Mouse (Mus musculus) cerebellum, adult 2 months (tissue): ENCODE data around the gene Man1b1. TPM values are rescaled to one million over a fixed set of nuclear protein-coding genes. Genes with fewer than 3 reads are reported as not detected.

ENCODE experiments used
- DNase-seq, 2 experiments: peaks; one replicate each; pipeline ENCODE4 v3.0.0; 2021
- H3K27ac ChIP-seq: fragments of 200-500 bp; 2 replicates; pipeline ENCODE4 v1.5.1; 2012; ENCODE audit warnings: low read length, control low read depth, inconsistent platforms; ENCODE audit not compliant: insufficient read depth
- H3K27me3 ChIP-seq: fragments of 200-500 bp; 2 replicates; pipeline ENCODE4 v1.6.1; 2012; ENCODE audit warnings: inconsistent platforms, mild to moderate bottlenecking, low read length, moderate library complexity; ENCODE audit not compliant: control insufficient read depth, insufficient read depth
- H3K4me1 ChIP-seq: fragments of 200-500 bp; 2 replicates; pipeline ENCODE4 v1.6.1; 2011; ENCODE audit warnings: low read length; ENCODE audit not compliant: control insufficient read depth, insufficient read depth
- H3K4me3 ChIP-seq: fragments of 200-500 bp; replicated peaks from 2 replicates; pipeline ENCODE3; 2011; ENCODE audit warnings: mild to moderate bottlenecking, low read depth, low read length, control low read depth; ENCODE audit not compliant: insufficient read depth
- CTCF ChIP-seq: fragments of 200-500 bp; IDR thresholded peaks from 2 replicates; pipeline ENCODE4 v1.5.1; 2011; ENCODE audit warnings: low read depth, mild to moderate bottlenecking, control low read depth, low read length, moderate library complexity, borderline replicate concordance; ENCODE audit not compliant: insufficient read depth
- POLR2A ChIP-seq: fragments of 200-500 bp; IDR thresholded peaks from 2 replicates; pipeline ENCODE4 v1.6.1; 2011; ENCODE audit warnings: low read length, control low read depth, borderline replicate concordance; ENCODE audit not compliant: insufficient read depth
- WGBS: fragments of 180-500 bp; shearing (Covaris S2); methylation state at CpG from one replicate; pipeline ENCODE4 v1.1.7; 2018; 5-methylcytosine and 5-hydroxymethylcytosine counted together
- polyA plus RNA-seq: library from polyadenylated mRNA; depleted of rRNA; stranded (reverse); fragments of >200 nt; gene quantifications from 2 replicates; pipeline ENCODE4 v1.2.3, GENCODE M21; 2012

Man1b1 gene
- polyA plus RNA-seq, 1 experiment = 34.1 TPM

- DNase-seq = peak; percentile 87 to 88
- Histone ChIP-seq H3K4me3 (peak within 1 kb of the TSS; percentile 80), H3K27ac (0 out of 2 replicates have a peak within 1 kb of the TSS, but pooled peaks have one; percentile 27), H3K4me1 (peaks cover 8% of the 10 kb centered on the region), H3K27me3 (no peaks in the 10 kb centered on the region)
- TF ChIP-seq CTCF (no peak), POLR2A (peak; percentile 87; the same call in 1 of the 2 replicates)
- 1% methylated on average over 13 of the region's 13 CpGs for whole genome bisulfite sequencing
These were observed 24.3 kb downstream of the Man1b1 start, which contains the start of gene Dpp7 for GRCm38 (mm10) chr2:25356208-25357079. Gene Dpp7, minus strand, starts transcription at chr2:25356359.

GRCm38 (mm10) chr2:25359848-25360247 lies 27.7 kb downstream of the Man1b1 start:
- TF ChIP-seq CTCF (no peak), POLR2A (no peak)
- Histone ChIP-seq H3K4me3 (no peak overlapping the region), H3K27ac (no peak overlapping the region), H3K27me3 (no peaks in the 10 kb centered on the region), H3K4me1 (peaks cover 8% of the 10 kb centered on the region)
- no peak for DNase-seq
- WGBS = 76% methylated on average over 4 of the region's 4 CpGs

- 72% methylated on average over 13 of the region's 13 CpGs for WGBS
- Histone ChIP-seq H3K4me1 (no peaks in the 10 kb centered on the region), H3K27ac (no peak overlapping the region), H3K4me3 (no peak overlapping the region), H3K27me3 (no peaks in the 10 kb centered on the region)
- DNase-seq = no peak
- no peak for TF ChIP-seq POLR2A
- TF ChIP-seq CTCF = no peak
These were observed 31.5 kb downstream of the Man1b1 start for GRCm38 (mm10) chr2:25363478-25364178.

- no peaks in the 10 kb centered on the region for H3K4me1 ChIP-seq
- TF ChIP-seq POLR2A = no peak
- no peak for TF ChIP-seq CTCF
- H3K4me3 ChIP-seq = no peak overlapping the region
- no peak for DNase-seq
- 96% methylated on average over 4 of the region's 4 CpGs for WGBS
- H3K27ac ChIP-seq = no peak overlapping the region
- no peaks in the 10 kb centered on the region for H3K27me3 ChIP-seq
These were observed 32.2 kb downstream of the Man1b1 start for GRCm38 (mm10) chr2:25364313-25364712.

- no peak for DNase-seq
These were observed 32.6 kb downstream of the Man1b1 start for GRCm38 (mm10) chr2:25364761-25365090.

GRCm38 (mm10) chr2:25365091-25365761 lies 33.1 kb downstream of the Man1b1 start, which contains the start of gene Uap1l1:
Gene Uap1l1, minus strand, starts transcription at chr2:25365682.
- Histone ChIP-seq H3K27me3 (no peaks in the 10 kb centered on the region), H3K4me3 (peak within 1 kb of the TSS; percentile 61), H3K4me1 (no peaks in the 10 kb centered on the region), H3K27ac (no peak within 1 kb of the TSS)
- peak; percentile 55 to 58 for DNase-seq
- TF ChIP-seq CTCF (no peak), POLR2A (0 out of 2 replicates have a peak, but pooled peaks have one; percentile 27)
- under 1% methylated on average over 54 of the region's 54 CpGs for WGBS

More at GRCm38 (mm10) chr2:25364761-25365090, 32.6 kb downstream of the Man1b1 start:
- H3K4me3 ChIP-seq = peak overlapping the region; percentile 61
- no peaks in the 10 kb centered on the region for H3K4me1 ChIP-seq
- no peak overlapping the region for H3K27ac ChIP-seq
- WGBS = 64% methylated on average over 9 of the region's 9 CpGs
- no peaks in the 10 kb centered on the region for H3K27me3 ChIP-seq
- no peak for TF ChIP-seq POLR2A
- no peak for TF ChIP-seq CTCF

- TF ChIP-seq CTCF (no peak), POLR2A (no peak)
- no peak for DNase-seq
- H3K27ac ChIP-seq = no peak overlapping the region
- peaks cover 6% of the 10 kb centered on the region for H3K4me1 ChIP-seq
- H3K27me3 ChIP-seq = no peaks in the 10 kb centered on the region
- WGBS = 88% methylated on average over 3 of the region's 3 CpGs
- H3K4me3 ChIP-seq = no peak overlapping the region
These were observed 37.9 kb downstream of the Man1b1 start for GRCm38 (mm10) chr2:25369996-25370395.
